In the genomic region with DNA sequence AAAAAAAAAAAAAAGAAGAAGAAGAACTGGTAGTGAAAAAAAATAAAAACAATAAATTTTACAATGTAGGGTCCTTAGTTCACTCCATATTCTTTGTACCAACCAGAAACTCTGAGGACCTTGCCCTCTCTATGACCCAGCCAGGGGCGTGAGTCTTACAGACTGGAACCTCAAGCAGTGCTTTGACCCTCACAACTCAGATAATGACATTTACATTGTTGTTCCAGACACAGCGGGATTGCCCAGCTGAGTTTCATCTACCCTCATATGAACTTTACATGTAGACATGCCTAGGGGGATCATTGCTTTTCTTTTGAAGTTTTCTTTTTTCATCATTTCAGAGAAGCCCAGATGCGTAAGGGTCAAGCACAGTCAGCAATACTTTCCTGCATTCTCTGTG, we compare ENCODE assay signal across 22 mouse cellular contexts.
DNase-seq lines count a peak whose midpoint lies in the region; ATAC-seq lines count a peak whose summit lies in the region.
"Had no signal": no experiment of that assay in that cellular context is flagged by ENCODE, and none has a peak within 500 bp of the region (broad histone marks: within the 10 kb centered on the region; RNA-seq: fewer than 3 reads in every experiment).

No protein-coding gene starts in this region.

- H3K4me1 ChIP-seq in kidney, embryonic 14.5 days (ENCODE audit: control insufficient read depth, insufficient read depth, low read length): no peaks in the 10 kb centered on the region
- no peaks in the 10 kb centered on the region for H3K4me1 ChIP-seq in midbrain, embryonic 15.5 days
- H3K4me1 ChIP-seq: embryonic facial prominence, embryonic 12.5 days; heart, embryonic 15.5 days; stomach, embryonic 15.5 days had no signal

- H3K9me3 ChIP-seq in kidney, embryonic 14.5 days (ENCODE audit: control insufficient read depth, low read length): no peaks in the 10 kb centered on the region
- H3K9me3 ChIP-seq in midbrain, embryonic 15.5 days: no peaks in the 10 kb centered on the region
- H3K9me3 ChIP-seq: embryonic facial prominence, embryonic 12.5 days; heart, embryonic 15.5 days; stomach, embryonic 15.5 days had no signal

- no peaks in the 10 kb centered on the region for H3K27me3 ChIP-seq in kidney, embryonic 14.5 days (ENCODE audit: control insufficient read depth, insufficient read depth, low read length)
- no peaks in the 10 kb centered on the region for H3K27me3 ChIP-seq in midbrain, embryonic 15.5 days (replicated peaks)
- H3K27me3 ChIP-seq: CH12.LX; embryonic facial prominence, embryonic 12.5 days; heart, embryonic 15.5 days; Patski; stomach, embryonic 15.5 days had no signal

- H3K4me3 ChIP-seq in kidney, embryonic 14.5 days (ENCODE audit: low read length): no peak overlapping the region
- no peak overlapping the region for H3K4me3 ChIP-seq in midbrain, embryonic 15.5 days
- H3K4me3 ChIP-seq: embryonic facial prominence, embryonic 12.5 days; gastrocnemius, adult 2 months; heart, embryonic 15.5 days; stomach, embryonic 15.5 days had no signal

- no peak for DNase-seq in kidney, postnatal 36 days
- peak; percentile 42 for DNase-seq in embryo, embryonic 10 days (ENCODE audit: low spot score)
- DNase-seq in embryo, embryonic 11.5 days (ENCODE audit: low read depth, low spot score): peak; percentile 2
- DNase-seq in thymus, postnatal 25 days: no peak
- DNase-seq in cerebellum, postnatal 25 days: no peak
- DNase-seq: B cell, adult 2 months; cerebellum, adult 11-12 months; cerebellum, postnatal 10 days; gastrocnemius, adult 2 months; heart, postnatal 4 days; liver, postnatal 0 days; thymus, postnatal 36 days had no signal

- peak; percentile 39; the same call in 1 of the 2 replicates for ATAC-seq in kidney, embryonic 14.5 days (ENCODE audit: low FRiP score, low TSS enrichment)
- ATAC-seq in midbrain, embryonic 15.5 days (replicated peaks): peak; percentile 33; the same call in 1 of the 2 replicates
- ATAC-seq: intestine, postnatal 0 days; liver, postnatal 0 days; lung, postnatal 0 days; Patski had no signal

- no peak overlapping the region for H3K27ac ChIP-seq in kidney, embryonic 14.5 days (ENCODE audit: low read depth, low read length)
- no peak overlapping the region for H3K27ac ChIP-seq in midbrain, embryonic 15.5 days
- H3K27ac ChIP-seq: embryonic facial prominence, embryonic 12.5 days; gastrocnemius, adult 2 months; heart, embryonic 15.5 days; stomach, embryonic 15.5 days had no signal

- H3K9ac ChIP-seq in kidney, embryonic 14.5 days (ENCODE audit: low read depth, low read length): no peak overlapping the region
- H3K9ac ChIP-seq in midbrain, embryonic 15.5 days: no peak overlapping the region
- H3K9ac ChIP-seq: embryonic facial prominence, embryonic 12.5 days; heart, embryonic 15.5 days; liver, postnatal 0 days; stomach, embryonic 15.5 days had no signal

- H3K4me2 ChIP-seq in kidney, embryonic 14.5 days (replicated peaks; ENCODE audit: low read depth, low read length): no peak overlapping the region
- no peak overlapping the region for H3K4me2 ChIP-seq in midbrain, embryonic 15.5 days
- H3K4me2 ChIP-seq: embryonic facial prominence, embryonic 12.5 days; heart, embryonic 15.5 days; stomach, embryonic 15.5 days had no signal

- 43% methylated on average over 3 of the region's 3 CpGs for WGBS in kidney, embryonic 14.5 days
- 64% methylated on average over 3 of the region's 3 CpGs for WGBS in midbrain, embryonic 15.5 days

- no peaks in the 10 kb centered on the region for H3K36me3 ChIP-seq in kidney, embryonic 14.5 days (ENCODE audit: control insufficient read depth, insufficient read depth, low read length)
- no peaks in the 10 kb centered on the region for H3K36me3 ChIP-seq in midbrain, embryonic 15.5 days (replicated peaks)
- H3K36me3 ChIP-seq: embryonic facial prominence, embryonic 12.5 days; G1E; heart, embryonic 15.5 days; stomach, embryonic 15.5 days had no signal

Comparison
In these comparisons a context has a peak if more than half of its experiments do, and no peak if none do; other contexts are left out.
1. DNase-seq: peak in embryo, embryonic 10 days (single experiment) and embryo, embryonic 11.5 days (single experiment); none in kidney, postnatal 36 days (0 of 2), thymus, postnatal 25 days (single experiment) and cerebellum, postnatal 25 days (0 of 2).